Mouse (Mus musculus): Measurements from ENCODE around the gene Etv6.

- TF ChIP-seq CTCF (IDR thresholded peaks at IDR 0.05; ENCODE audit: low read depth): no peak
- no peak for TF ChIP-seq EP300 (IDR thresholded peaks at IDR 0.05; ENCODE audit: low read depth)
Observed at GRCm38 (mm10) chr6:134152539-134152938, 117.0 kb downstream of the Etv6 start.

Data from heart, postnatal 0 days (tissue).